Mouse (Mus musculus): ENCODE results near the gene Spg7.

Gene Spg7

GRCm38 (mm10) chr8:123062721-123063120 is at the start of gene Spg7:
Gene Spg7 (plus strand): TSS chr8:123062942.
- in situ Hi-C loops (cut with MboI) = no loop called here

DNA sequence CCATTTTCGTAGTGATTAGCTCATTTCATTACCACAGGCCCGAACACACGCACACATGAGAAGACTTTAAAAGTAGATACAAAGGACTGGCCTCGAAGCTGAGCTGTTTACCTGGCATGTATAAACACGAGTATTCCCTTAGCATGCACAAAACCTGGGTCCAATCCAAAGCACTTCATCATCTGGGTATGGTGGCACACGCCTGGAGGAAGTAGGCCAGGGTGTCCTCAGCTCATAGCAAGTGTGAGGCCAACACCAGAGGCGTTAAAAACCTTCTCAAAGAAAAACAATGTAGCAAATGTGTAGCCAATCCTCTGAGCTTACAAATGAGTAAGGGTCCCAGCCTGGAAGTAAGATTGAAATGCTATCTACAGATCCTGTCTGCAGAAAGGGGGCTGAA is 48.3 kb upstream of the Spg7 start:
- in situ Hi-C loops (cut with MboI) = no loop called here

DNA sequence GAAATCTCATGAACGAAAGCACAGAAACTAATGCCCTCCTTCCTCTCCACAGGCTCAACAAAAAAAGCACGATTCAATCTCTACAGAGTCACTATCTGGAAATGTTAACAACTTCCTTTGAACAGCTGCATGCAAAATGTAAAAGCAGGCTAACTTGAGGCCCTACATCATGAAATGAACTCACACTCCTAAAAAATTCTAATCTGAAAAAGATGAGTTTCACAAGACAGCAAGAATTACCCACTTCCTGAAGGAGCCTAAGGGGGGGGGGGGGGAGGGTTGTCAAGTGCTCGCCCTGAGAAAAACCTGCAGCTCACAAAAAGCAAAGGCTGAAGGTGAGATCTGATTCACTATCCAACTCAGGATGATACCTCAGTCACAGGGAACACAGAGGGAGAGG is 47.7 kb upstream of the Spg7 start:
- in situ Hi-C loops (cut with MboI) = no loop called here

GRCm38 (mm10) chr8:123017143-123017542 is 45.6 kb upstream of the Spg7 start:
- in situ Hi-C loops (cut with MboI) = no loop called here

DNA sequence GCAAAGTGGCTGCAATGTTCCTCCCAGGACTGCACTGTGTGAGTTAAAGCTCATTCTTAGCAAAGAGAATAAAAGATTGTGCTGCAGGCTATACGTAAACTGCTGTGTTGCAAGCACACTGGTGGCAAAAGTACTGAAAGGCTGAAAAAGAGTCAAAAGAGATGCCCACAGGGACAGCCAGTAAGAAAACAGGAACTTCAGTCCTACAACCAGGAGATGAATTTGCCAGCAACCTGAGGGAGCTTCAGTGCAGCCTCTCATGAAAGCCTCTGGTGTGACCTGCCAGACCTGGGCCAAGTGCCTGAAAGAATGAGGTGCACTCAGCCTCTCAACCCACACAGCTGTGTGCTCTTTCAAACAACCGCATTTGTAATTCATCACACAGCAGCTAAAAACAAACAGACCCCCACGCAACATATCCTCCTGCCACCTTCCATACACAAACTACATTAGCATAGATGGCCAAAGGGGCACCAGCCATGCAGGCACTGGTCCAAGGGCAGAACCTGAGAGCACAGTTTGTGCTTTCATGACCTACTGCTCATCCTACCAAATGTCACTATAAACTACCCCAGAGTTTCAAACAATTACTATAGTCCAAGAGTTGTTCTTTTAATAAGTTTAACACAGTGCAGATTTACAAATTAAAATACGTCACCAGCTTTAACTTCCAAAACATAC is 44.1 kb upstream of the Spg7 start:
- in situ Hi-C loops (cut with MboI) = no loop called here

GRCm38 (mm10) chr8:123020084-123020483 is 42.7 kb upstream of the Spg7 start:
- in situ Hi-C loops (cut with MboI) = no loop called here

- in situ Hi-C loops (cut with MboI) = no loop called here
Measured at GRCm38 (mm10) chr8:123020859-123021258, 41.9 kb upstream of the Spg7 start.

- in situ Hi-C loops (cut with MboI) = no loop called here
Measured at GRCm38 (mm10) chr8:123021259-123021658, 41.5 kb upstream of the Spg7 start.

DNA sequence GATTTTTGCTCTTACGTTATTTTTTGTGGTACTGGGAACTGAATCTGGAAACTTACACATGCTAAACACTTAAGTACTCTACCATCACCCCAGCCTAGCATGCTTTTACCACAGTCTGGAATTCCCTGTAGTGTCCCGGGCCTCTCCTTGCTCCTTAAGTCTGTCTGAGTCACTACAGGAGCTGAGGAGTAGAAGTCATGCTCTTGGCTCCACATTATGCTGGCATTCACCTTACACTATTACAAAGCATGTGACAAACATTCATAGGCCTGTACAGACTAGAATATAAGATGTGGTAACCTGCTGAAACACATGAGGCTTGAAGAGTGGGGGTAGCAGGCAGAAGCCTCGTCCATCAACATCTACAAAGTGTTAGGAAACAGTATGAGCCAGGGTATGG is 40.0 kb upstream of the Spg7 start:
- in situ Hi-C loops (cut with MboI) = no loop called here

DNA sequence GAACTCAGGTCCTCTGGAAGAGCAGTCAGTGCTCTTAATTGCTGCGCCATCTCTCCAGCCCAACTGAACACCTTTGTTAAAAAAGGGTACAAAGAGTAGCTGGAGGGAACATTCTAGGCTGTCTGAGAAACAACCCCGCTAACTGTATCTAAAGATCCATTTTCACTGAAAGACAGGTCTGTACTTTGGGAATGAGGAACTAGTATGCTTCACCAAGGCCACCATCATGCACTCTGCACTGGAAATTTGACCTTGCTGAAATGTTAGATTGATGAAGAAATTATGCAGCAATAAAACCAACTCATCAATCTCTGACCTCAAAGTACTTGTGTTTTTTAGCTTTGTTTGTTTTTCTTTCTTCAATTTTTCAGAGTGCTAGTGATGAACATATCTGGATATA is 38.5 kb upstream of the Spg7 start:
- in situ Hi-C loops (cut with MboI) = no loop called here

DNA sequence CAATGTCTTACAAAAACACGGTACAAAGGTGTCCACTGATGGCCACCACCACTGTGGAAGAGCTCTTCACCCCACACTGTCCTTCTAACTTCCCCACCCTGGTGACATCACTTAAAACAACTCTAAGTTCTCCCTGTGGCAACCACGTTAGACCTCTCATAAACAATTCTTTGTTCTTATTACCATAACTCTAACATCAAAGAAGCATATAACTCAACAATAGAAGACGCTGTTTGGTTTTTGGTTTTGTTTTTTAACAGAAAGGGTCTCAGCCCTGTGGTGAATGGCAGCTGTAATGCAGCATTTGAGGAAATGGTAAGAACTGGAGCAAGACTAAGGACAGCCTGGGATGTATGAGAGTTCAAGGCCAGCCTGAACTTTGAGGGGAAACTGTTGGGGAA is 36.8 kb upstream of the Spg7 start:
- in situ Hi-C loops (cut with MboI) = loop anchor here (25.0 kb wide), 1 partner anchor 114 kb away; no protein-coding TSS in a partner anchor

DNA sequence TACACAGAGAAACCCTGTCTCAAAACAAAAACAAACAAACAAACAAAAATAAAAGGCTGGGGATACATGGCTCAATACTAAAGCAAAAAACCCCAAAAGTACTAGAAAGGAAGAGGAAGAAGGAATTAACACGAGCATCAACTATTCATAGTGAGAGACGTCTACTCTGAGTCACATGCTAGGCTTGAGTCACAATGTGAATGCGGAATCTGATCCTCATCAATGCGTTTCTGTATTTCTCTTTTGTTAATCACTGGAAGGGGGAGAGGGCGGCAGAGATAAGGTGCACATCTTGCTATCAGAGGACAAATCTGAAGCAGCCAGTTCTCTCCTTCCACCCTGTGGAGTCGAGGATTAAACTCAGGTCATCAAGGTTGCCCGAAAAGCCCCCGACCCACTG is 35.0 kb upstream of the Spg7 start:
- in situ Hi-C loops (cut with MboI) = loop anchor here (25.0 kb wide), 1 partner anchor 115 kb away; no protein-coding TSS in a partner anchor

GRCm38 (mm10) chr8:123030091-123030490 is 32.7 kb upstream of the Spg7 start:
- in situ Hi-C loops (cut with MboI) = loop anchor here (25.0 kb wide), 1 partner anchor 118 kb away; no protein-coding TSS in a partner anchor

- in situ Hi-C loops (cut with MboI) = loop anchor here (25.0 kb wide), 1 partner anchor 119 kb away; no protein-coding TSS in a partner anchor
Measured at GRCm38 (mm10) chr8:123031321-123031978, 31.3 kb upstream of the Spg7 start.

- in situ Hi-C loops (cut with MboI) = loop anchor here (25.0 kb wide), 1 partner anchor 120 kb away; no protein-coding TSS in a partner anchor
Measured at GRCm38 (mm10) chr8:123032730-123033129, 30.0 kb upstream of the Spg7 start.

DNA sequence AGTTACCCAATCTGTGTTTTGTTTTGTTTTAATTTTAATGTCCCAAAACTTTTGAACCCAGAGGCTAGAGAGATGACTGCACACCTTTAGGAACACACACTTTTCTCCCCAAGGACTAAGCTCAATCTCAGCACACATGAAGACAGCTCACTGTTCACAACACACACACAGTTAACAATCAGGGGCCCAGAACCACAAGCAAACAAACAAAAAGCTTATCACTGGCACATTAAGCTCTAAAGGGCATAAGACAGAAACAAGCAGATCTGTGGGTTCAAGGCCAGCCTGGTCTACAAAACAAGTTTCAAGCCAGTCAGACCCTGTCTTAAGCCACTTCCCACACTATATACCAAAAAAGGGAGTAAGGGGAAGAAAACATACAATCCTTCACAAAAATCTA is 29.3 kb upstream of the Spg7 start:
- in situ Hi-C loops (cut with MboI) = loop anchor here (25.0 kb wide), 1 partner anchor 121 kb away; no protein-coding TSS in a partner anchor

- in situ Hi-C loops (cut with MboI) = loop anchor here (25.0 kb wide), 1 partner anchor 122 kb away; no protein-coding TSS in a partner anchor
Measured at GRCm38 (mm10) chr8:123034171-123034570, 28.6 kb upstream of the Spg7 start.

DNA sequence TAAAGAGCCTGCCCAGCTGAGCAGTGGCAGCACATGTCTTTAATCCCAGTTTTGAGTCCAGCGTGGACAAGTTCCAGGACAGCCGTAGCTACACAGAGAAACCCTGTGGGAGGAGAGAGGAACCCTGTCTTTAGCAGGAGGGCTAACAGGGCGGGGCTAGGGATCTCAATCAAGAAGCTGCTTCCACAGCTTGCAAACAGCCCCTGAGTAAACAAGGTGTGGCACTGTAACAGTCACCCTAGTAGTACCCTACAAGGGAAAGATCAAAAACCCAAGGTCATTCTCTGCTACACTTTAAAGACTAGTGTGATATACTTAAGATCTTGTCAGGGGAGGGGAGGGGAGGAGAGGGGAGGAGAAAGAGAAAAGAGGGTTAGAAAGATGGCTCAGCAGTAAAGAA is 25.8 kb upstream of the Spg7 start:
- in situ Hi-C loops (cut with MboI) = loop anchor here (25.0 kb wide), 1 partner anchor 125 kb away; no protein-coding TSS in a partner anchor

- in situ Hi-C loops (cut with MboI) = loop anchor here (25.0 kb wide), 1 partner anchor 125 kb away; no protein-coding TSS in a partner anchor
Measured at GRCm38 (mm10) chr8:123037487-123037886, 25.3 kb upstream of the Spg7 start.

DNA sequence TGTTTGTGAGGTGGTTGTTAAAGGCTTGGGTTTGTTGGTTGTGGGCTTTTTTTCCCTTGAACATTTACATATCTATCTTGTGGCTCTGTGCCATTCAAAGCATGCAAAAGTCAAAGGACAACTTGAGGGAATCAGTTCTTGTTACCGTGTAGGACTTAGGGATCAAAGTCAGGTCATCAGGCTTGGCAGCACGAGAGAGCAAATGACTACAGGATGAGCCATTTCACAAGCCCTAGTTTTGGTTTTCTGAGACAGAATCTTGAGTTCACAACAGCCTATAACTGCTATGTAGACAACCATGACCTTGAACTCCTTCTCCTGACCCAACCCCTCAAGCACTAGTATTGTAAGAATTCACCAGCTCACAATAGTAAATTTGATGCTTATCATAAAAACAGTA is 24.4 kb upstream of the Spg7 start:
- in situ Hi-C loops (cut with MboI) = loop anchor here (25.0 kb wide), 1 partner anchor 126 kb away; no protein-coding TSS in a partner anchor

GRCm38 (mm10) chr8:123039376-123040109 is 23.2 kb upstream of the Spg7 start:
- in situ Hi-C loops (cut with MboI) = loop anchor here (25.0 kb wide), 1 partner anchor 127 kb away; no protein-coding TSS in a partner anchor

- in situ Hi-C loops (cut with MboI) = loop anchor here (25.0 kb wide), 1 partner anchor 128 kb away; no protein-coding TSS in a partner anchor
Measured at GRCm38 (mm10) chr8:123040110-123040650, 22.6 kb upstream of the Spg7 start.
